In the genomic region with DNA sequence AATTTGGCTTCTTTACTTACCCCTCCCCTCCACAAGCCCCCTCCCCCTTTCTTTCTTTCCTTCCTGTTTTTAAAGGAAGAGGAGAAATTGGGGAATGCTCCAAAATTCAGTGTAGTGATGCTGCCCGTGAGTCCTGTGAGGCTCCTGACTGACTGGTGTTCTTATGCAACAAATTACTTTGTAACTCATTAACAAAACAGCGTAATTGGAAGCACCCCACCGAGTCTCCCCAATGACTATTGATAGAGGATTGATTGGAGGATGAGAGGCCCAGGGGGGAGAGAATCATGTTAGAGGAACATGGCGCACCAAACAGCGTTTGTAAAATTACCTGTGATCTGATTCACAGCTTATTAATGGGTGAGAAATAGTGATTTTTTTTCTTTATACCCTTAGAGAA, we compare ENCODE assay signal across 16 mouse cellular contexts.
"Had no signal": no experiment of that assay in that cellular context is flagged by ENCODE, and none has a peak within 500 bp of the region (broad histone marks: within the 10 kb centered on the region; RNA-seq: fewer than 3 reads in every experiment).

No protein-coding gene starts in this region.

- H3K36me3 ChIP-seq: neural tube, embryonic 12.5 days; stomach, embryonic 15.5 days had no signal

- H3K4me1 ChIP-seq: neural tube, embryonic 12.5 days; neural tube, embryonic 13.5 days; neural tube, embryonic 15.5 days; stomach, embryonic 15.5 days had no signal

- H3K4me2 ChIP-seq: neural tube, embryonic 12.5 days; neural tube, embryonic 13.5 days; neural tube, embryonic 15.5 days; stomach, embryonic 15.5 days had no signal

- DNase-seq: retina, postnatal 1 day; right cerebral cortex, adult 18-20 months; right cerebral cortex, postnatal 14 days; right cerebral cortex, postnatal 25 days; right cerebral cortex, postnatal 4 days; spleen, adult 18-20 months; thymus, adult 18-20 months; thymus, adult 2 months; thymus, postnatal 14 days; thymus, postnatal 25 days; thymus, postnatal 4 days had no signal

- H3K9me3 ChIP-seq: neural tube, embryonic 12.5 days; neural tube, embryonic 13.5 days; neural tube, embryonic 15.5 days; stomach, embryonic 15.5 days had no signal

- H3K27ac ChIP-seq: neural tube, embryonic 12.5 days; neural tube, embryonic 13.5 days; neural tube, embryonic 15.5 days; stomach, embryonic 15.5 days; stomach, postnatal 0 days had no signal

- H3K4me3 ChIP-seq: neural tube, embryonic 12.5 days; neural tube, embryonic 13.5 days; neural tube, embryonic 15.5 days; stomach, embryonic 15.5 days had no signal

- H3K9ac ChIP-seq: neural tube, embryonic 12.5 days; neural tube, embryonic 13.5 days; neural tube, embryonic 15.5 days; stomach, embryonic 15.5 days had no signal

- H3K27me3 ChIP-seq: neural tube, embryonic 12.5 days; neural tube, embryonic 13.5 days; neural tube, embryonic 15.5 days; stomach, embryonic 15.5 days had no signal
